Mouse (Mus musculus): ENCODE results near the gene Rbm14.

The Rbm14 gene

DNA sequence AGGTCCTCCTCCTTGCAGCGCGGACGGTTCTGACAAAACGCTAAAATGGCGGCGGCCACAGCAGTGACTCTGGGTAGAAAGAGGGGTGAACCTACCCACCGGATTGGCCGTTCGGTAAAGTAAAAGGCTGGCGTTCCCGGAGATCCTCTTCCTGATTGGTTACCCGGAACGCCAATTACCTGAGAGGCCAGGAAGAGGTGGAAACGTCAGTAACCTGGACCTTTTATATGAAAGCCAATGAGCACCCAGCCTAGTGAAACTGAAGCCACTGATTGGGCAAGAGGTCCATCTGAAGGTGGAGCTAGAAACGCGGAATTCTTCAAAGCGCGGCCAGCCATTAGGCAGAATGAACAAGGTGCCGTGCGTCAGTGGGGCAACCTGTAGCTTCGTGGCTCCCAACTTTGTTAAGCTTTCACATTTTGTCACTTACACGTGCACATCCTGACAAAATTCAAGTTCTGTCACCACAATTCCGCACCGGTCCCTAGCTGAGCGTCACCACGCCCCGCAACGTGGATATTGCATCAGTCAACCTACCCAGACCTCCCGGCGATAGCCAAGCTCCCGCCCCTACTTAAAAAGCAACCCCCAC is 17.5 kb downstream of the Rbm14 start, which contains the start of gene Rbm4:
Gene Rbm4 (minus strand): TSS at position 71 of the 592 bp plus-strand sequence.
- ChIA-PET POLR2A (interaction anchor here (0.6 to 28.5 kb wide), 69 partner anchors 4 to 461 kb away, joined by 3 to 1124 read pairs (median 4); partner anchors contain the start of genes Rbm14 (in 4 of the 4), Dpp3 (in 3 of the 4), Gm21992 (in 3 of the 4) and Ccdc87 (in 2 of the 4)), CTCF (interaction anchor here in 2 of 4 experiments (0.6 to 1.5 kb wide), 4 partner anchors 19 to 256 kb away, joined by 3 to 17 read pairs (median 4); partner anchors contain the start of genes Gm21992 (in 1 of the 2), Rbm14 (in 1 of the 2) and Rin1 (in 1 of the 2))

DNA sequence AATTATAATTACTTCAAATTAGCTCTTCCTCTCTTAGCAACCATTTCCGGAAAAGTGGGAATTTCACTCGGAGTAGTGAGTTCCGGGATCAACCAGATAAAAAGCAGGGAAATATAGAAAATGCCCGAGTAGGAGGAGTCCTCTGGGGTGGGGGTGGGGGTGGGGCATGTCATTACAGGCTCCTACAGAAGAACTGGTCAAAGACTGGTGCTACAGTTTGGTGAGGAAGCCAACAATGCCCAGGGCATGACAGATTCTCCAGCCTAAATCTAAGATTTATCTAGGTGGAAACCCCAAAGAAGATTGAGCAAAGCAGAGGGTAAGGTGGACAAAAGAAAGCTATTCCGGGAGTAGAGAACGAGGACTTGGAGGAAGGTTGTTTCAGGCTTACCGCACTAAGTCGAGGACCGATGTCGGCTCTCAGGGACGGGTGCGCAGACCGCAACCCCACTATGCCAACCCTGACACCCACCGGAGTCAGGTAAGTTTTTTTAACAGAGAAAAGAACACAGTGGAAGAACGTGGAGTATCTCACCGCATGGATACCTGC is 18.1 kb downstream of the Rbm14 start:
- ChIA-PET CTCF (interaction anchor here in 2 of 4 experiments (0.5 to 1.5 kb wide), 5 partner anchors 10 to 1176 kb away, joined by 3 to 17 read pairs (median 4); partner anchors contain the start of genes Gm21992 (in 1 of the 2) and Rbm14 (in 1 of the 2)), POLR2A (interaction anchor here (0.6 to 28.5 kb wide), 64 partner anchors 3 to 761 kb away, joined by 3 to 1124 read pairs (median 5); partner anchors contain the start of genes Rbm14 (in 4 of the 4), Gm21992 (in 3 of the 4), Ccdc87 (in 2 of the 4) and Ccs (in 2 of the 4))

DNA sequence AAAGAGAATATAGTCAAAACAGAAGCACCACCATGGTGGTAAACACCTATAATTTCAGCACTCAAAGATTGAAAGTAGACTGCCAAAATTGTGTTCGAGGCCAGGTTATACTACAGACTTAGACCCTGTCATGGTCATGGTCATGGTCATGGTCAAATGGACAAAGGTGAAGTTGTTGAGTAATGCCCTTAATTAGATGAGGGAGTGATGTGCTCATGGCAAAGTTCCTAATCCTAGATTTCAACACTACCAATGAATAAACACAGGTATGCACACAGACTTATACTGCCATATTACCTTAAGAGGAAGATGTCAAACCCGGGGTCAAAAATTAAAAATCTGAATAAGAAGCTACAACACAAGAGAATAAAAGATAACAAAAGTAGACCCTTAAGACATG is 25.1 kb downstream of the Rbm14 start:
- POLR2A ChIA-PET, result interaction anchor here in 3 of 4 experiments (0.6 to 28.5 kb wide), 14 partner anchors 8 to 259 kb away, joined by 3 to 1124 read pairs (median 22); partner anchors contain the start of genes Gm21992 (in 2 of the 3), Rbm14 (in 2 of the 3), Rbm4 (in 2 of the 3) and Rbm4b (in 2 of the 3)
- CTCF ChIA-PET, result interaction anchor here in 2 of 4 experiments (0.6 to 1.9 kb wide), 2 partner anchors 27 to 43 kb away, joined by 6 to 8 read pairs; no protein-coding TSS in a partner anchor

DNA sequence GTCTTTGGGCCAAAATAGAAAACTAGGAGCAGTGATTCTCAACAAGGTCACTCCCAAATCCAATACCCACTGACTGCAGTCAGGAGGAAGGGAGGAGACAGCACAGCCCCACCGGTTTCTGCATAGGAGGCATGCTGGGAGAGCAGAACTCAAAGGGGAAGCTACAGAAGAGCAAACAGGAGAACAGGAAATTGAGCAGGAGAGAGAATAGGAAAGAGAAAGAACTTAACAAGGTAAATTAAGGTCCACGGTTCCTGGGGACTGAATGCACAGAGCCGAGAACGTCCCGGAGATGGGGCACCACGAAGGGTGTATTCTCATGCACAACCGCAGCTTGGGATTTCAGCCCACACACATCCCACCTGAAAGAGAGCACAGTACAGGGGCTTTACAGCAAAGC is 26.2 kb downstream of the Rbm14 start:
- CTCF ChIA-PET, result interaction anchor here in 1 of 4 experiments (1.0 kb wide), 1 partner anchor 28 kb away, joined by 4 read pairs; no protein-coding TSS in a partner anchor
- POLR2A ChIA-PET, result interaction anchor here (0.6 to 28.5 kb wide), 22 partner anchors 9 to 69 kb away, joined by 3 to 1124 read pairs (median 4); partner anchors contain the start of genes Rbm4 (in 4 of the 4), Gm21992 (in 3 of the 4), Rbm14 (in 3 of the 4) and Rbm4b (in 2 of the 4)

DNA sequence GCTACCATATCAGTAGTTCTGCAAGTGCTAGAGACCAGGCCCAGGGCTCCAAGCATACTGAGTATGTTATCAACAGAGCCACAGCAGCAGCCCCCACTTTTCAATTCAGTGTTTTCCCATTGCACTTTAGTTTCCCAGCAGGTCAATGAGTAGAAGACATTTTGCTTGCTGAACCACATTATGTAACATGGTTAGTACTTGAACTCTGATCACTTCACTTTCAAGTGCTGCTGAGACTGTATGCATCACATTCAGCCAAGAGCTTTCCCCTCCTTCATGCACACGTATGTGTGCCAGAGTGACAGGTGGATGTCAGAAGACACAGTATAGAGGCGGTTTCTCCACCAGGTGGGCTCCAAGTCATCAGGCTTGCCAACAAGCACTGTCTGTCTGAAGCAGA is 28.5 kb downstream of the Rbm14 start:
- ChIA-PET CTCF (interaction anchor here in 1 of 4 experiments (1.3 kb wide), 1 partner anchor 183 kb away, joined by 3 read pairs; no protein-coding TSS in a partner anchor), POLR2A (interaction anchor here (0.7 to 28.5 kb wide), 19 partner anchors 8 to 865 kb away, joined by 3 to 1124 read pairs (median 6); partner anchors contain the start of genes Rbm4 (in 3 of the 4), Gm21992 (in 2 of the 4), Rbm14 (in 2 of the 4) and Ccdc87 (in 1 of the 4))

DNA sequence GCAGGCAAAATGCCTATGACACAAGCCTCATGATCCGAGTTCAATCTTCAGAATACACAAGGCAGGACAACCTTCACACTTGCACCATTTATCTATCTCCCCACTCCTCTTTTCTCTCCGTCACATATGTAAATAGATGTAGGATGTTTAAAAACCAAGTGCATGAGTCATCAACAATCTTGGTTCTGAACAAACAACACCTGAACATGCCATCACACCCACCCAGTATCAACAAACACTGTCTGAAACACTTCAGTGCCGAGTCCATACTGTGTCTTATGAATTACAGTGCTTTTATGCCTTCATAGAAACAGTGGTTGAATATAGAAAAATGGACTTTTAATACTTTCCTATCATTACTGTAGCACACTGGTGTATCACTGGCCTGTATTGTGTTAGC is 38.6 kb downstream of the Rbm14 start:
- ChIA-PET POLR2A (interaction anchor here in 2 of 4 experiments (0.7 to 2.8 kb wide), 10 partner anchors 10 to 39 kb away, joined by 4 to 36 read pairs (median 6); partner anchors contain the start of genes Gm21992 (in 1 of the 2), Rbm14 (in 1 of the 2) and Rbm4 (in 1 of the 2)), CTCF (interaction anchor here in 1 of 4 experiments (1.2 kb wide), 1 partner anchor 332 kb away, joined by 3 read pairs; no protein-coding TSS in a partner anchor)

DNA sequence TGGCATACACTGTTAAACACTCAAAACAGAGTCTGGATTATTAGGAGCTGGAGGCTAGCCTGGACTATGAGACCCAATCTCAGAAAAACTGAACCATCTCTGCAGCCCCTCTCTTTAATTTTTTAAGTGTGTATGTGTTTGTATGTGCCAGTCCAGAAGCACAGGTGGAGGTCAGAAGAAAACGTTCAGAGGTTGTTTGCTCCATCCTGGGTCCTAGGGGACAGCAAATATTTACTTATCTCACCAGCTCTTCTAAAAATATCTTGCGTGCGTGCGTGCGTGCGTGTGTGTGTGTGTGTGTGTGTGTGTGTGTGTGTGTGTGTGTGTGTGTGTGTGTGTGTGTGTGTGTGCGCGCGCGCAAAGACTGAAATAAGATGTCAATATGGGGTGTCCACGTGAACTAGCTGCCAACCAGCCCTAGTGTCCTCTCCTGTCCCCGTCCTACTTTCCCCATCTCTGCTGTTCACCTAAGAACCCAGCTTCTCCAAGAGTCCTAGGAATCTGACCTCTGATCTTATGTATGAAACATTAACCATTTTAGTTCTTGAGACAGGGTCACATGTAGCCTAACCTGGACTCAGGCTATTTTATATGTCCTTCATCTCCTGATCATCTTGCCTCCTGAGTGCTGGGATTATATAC is 43.8 kb downstream of the Rbm14 start:
- CTCF ChIA-PET, result interaction anchor here in 1 of 4 experiments (0.5 kb wide), 1 partner anchor 77 kb away, joined by 3 read pairs; no protein-coding TSS in a partner anchor

DNA sequence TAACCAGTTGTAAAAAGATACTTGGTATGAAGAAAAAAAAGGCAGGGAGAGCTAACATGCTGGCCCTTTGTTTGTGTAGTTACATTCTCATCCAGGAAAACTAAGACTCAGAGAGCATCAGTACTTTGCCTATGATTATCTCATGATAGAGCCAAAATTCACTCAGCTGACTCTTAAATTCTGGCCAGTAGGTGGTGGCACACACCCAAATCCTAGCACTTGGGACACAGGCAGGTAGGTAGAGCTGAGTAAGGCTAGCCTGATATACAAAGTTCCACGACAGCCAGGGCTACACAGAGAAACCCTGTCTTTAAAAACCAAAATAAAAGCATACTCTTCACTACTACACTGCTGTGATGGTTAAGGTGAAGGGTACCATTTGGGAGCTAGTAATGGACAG is 48.6 kb downstream of the Rbm14 start:
- ChIA-PET CTCF (interaction anchor here in 2 of 4 experiments (0.6 to 3.0 kb wide), 6 partner anchors 49 to 310 kb away, joined by 3 to 11 read pairs (median 4); partner anchors contain the start of genes Bbs1 (in 1 of the 2), Gm21992 (in 1 of the 2) and Rbm14 (in 1 of the 2)), POLR2A (interaction anchor here in 3 of 4 experiments (0.5 to 8.3 kb wide), 23 partner anchors 9 to 200 kb away, joined by 3 to 64 read pairs (median 5); partner anchors contain the start of genes Gm21992 (in 2 of the 3), Rbm14 (in 2 of the 3), Rbm4 (in 2 of the 3) and Rce1 (in 1 of the 3))

More for the DNA sequence above, 43.8 kb downstream of the Rbm14 start:
- POLR2A ChIA-PET, result interaction anchor here (0.6 to 6.8 kb wide), 20 partner anchors 11 to 151 kb away, joined by 3 to 148 read pairs (median 5); partner anchors contain the start of genes Gm21992 (in 2 of the 4), Rbm14 (in 2 of the 4), Rbm4 (in 2 of the 4) and Rbm4b (in 2 of the 4)

DNA sequence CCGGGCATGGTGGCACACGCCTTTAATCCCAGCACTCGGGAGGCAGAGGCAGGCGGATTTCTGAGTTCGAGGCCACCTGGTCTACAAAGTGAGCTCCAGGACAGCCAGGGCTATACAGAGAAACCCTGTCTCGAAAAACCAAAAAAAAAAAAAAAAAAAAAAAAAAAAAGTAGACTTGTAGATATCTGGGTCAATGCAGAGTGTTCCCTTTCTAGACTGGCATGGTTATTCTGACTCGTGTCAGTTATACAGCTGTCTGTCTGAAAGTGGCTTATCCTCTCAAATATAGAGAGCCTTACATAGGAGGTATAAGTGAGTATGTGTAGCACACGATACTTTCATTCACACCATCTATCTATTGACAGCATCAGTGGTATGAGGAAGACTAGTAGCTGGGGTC is 50.9 kb downstream of the Rbm14 start:
- ChIA-PET POLR2A (interaction anchor here in 3 of 4 experiments (0.6 to 8.3 kb wide), 15 partner anchors 11 to 137 kb away, joined by 3 to 64 read pairs (median 4); partner anchors contain the start of genes Gm21992 (in 1 of the 3), Rbm14 (in 1 of the 3), Rbm4 (in 1 of the 3) and Rce1 (in 1 of the 3)), CTCF (interaction anchor here in 3 of 4 experiments (0.6 to 3.0 kb wide), 3 partner anchors 52 to 159 kb away, joined by 4 to 13 read pairs (median 11); partner anchors contain the start of genes Gm21992 (in 1 of the 3) and Rbm14 (in 1 of the 3))

DNA sequence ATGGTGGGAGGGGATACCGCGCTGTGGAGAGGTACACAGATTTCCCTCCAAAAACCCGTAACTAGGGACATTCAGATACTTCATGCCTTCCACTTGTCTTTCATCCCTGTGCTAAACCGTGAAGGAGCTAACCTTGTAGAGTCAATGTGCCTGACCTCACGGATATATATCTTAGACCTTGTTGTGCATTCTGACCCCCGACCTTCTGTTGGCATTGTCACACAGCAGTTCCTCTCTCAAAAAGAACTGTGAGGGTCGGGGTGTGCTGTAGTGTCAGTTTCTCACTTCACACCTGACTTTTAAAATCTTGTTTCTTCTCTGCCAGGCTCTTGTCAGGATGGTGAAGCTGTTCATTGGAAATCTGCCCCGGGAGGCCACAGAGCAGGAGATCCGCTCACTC is 54.5 kb downstream of the Rbm14 start:
- ChIA-PET CTCF (interaction anchor here in 2 of 4 experiments (0.5 to 2.3 kb wide), 11 partner anchors 14 to 259 kb away, joined by 3 to 13 read pairs (median 4); partner anchors contain the start of genes Actn3 (in 1 of the 2), Gm21992 (in 1 of the 2), Rbm14 (in 1 of the 2) and Rbm4 (in 1 of the 2)), POLR2A (interaction anchor here in 3 of 4 experiments (0.6 to 8.3 kb wide), 47 partner anchors 8 to 316 kb away, joined by 3 to 64 read pairs (median 5); partner anchors contain the start of genes Gm21992 (in 3 of the 3), Rbm14 (in 3 of the 3), Ccdc87 (in 2 of the 3) and Ccs (in 2 of the 3))

DNA sequence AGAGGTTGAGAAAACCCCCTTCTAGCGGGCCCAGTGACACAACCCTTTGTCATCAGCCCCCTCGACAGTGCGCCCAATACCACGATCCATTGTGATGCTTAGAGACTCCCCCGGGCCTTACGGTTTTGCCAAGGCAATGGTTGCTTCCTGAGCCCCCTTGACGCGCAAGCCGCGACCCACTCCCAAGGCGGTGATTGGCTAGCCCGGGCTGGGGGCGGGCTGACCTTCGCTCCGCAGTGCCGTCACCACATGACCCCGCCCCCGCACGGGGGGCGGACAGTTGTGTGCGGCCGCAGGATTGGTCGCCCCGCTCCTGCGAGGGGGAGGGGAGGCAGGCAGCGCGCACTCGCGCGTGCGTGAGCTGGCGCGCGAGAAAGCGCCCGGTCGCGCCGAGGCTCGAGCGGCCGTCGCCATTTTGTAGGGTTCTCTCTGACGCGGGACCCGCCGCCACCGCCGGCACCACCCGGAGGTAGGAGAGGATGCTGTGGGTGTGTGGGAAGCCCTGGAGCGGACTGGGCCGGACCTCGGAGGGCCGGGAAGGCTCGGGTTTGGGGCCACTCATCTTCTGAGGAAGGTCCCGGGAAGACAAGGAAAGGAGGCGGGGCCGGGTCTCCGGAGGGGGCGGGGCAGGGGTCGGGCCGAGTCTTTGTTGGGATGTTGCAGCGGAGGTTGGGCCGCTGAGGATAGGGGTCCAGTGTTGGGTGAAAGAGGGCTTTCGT is 55.1 kb downstream of the Rbm14 start, which contains the start of gene Rbm4b:
Gene Rbm4b (plus strand): TSS at position 305 of the 719 bp plus-strand sequence.
- POLR2A ChIA-PET, result interaction anchor here (0.6 to 8.3 kb wide), 63 partner anchors 9 to 1126 kb away, joined by 3 to 64 read pairs (median 5); partner anchors contain the start of genes Gm21992 (in 3 of the 4), Rbm14 (in 3 of the 4), Bbs1 (in 2 of the 4) and Ccdc87 (in 2 of the 4)
- CTCF ChIA-PET, result interaction anchor here (0.5 to 2.3 kb wide), 36 partner anchors 13 to 300 kb away, joined by 3 to 17 read pairs (median 4); partner anchors contain the start of genes AC124502.3 (in 1 of the 4), Actn3 (in 1 of the 4), B4gat1 (in 1 of the 4) and Gm21992 (in 1 of the 4)

DNA sequence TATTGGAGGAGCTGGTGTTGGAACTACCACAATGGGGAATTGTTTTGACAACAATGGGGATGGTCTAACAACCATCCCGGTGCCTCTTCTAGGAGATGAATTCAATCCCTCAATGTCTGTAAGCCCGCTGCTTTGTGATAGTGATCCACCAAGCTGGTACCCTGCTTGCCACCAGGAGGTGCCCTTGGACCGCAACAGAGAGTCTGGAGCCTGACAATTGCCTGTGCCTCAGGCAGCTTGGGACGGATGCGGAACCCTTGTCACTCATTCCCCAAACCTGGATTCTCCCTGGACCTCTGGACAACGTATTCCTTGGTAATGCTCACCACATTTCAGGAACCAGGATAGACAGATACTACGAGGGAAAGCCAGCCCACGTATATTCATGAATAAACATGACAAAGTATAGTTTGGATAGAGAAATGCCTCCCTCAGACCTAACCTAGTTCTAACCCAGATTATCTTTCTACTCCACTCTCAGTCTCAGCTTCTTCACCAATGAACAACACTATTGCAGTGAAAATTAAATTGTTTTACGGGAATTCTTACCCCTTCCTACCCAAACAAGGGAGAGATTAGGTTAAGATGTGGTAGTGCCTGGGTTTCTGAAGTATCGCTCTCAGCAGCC is 55.8 kb downstream of the Rbm14 start:
- CTCF ChIA-PET, result interaction anchor here (0.5 to 2.3 kb wide), 34 partner anchors 12 to 300 kb away, joined by 3 to 17 read pairs (median 4); partner anchors contain the start of genes AC124502.3 (in 1 of the 4), Actn3 (in 1 of the 4), B4gat1 (in 1 of the 4) and Gm21992 (in 1 of the 4)

More for the DNA sequence above, 55.8 kb downstream of the Rbm14 start:
- POLR2A ChIA-PET, result interaction anchor here (0.7 to 8.3 kb wide), 55 partner anchors 9 to 315 kb away, joined by 3 to 64 read pairs (median 5); partner anchors contain the start of genes Gm21992 (in 3 of the 4), Rbm14 (in 3 of the 4), Bbs1 (in 2 of the 4) and Mrpl11 (in 2 of the 4)
